ENCODE assay signal across 8 mouse cellular contexts in genomic region chr2:122313536-122313935, GRCm38 (mm10). TPM values are rescaled to one million over a fixed set of nuclear protein-coding genes. Genes with fewer than 3 reads are reported as not detected.
DNase-seq lines count a peak whose midpoint lies in the region; ATAC-seq and TF ChIP-seq lines count a peak whose summit lies in the region.

TSS of gene Duoxa1 (minus strand) at chr2:122313730.

- H3K27ac ChIP-seq in kidney, embryonic 15.5 days: no peak within 1 kb of the TSS
- no peak within 1 kb of the TSS for H3K27ac ChIP-seq in embryonic facial prominence, embryonic 12.5 days
- H3K27ac ChIP-seq in hindbrain, postnatal 0 days: no peak within 1 kb of the TSS
- H3K27ac ChIP-seq in midbrain, postnatal 0 days (ENCODE audit: low read depth, low read length): no peak within 1 kb of the TSS

- peak within 1 kb of the TSS; percentile 33 for H3K4me3 ChIP-seq in kidney, embryonic 15.5 days (replicated peaks)
- H3K4me3 ChIP-seq in embryonic facial prominence, embryonic 12.5 days: peak within 1 kb of the TSS; percentile 22
- peak within 1 kb of the TSS; percentile 28 for H3K4me3 ChIP-seq in hindbrain, postnatal 0 days (ENCODE audit: low read length)
- H3K4me3 ChIP-seq in midbrain, postnatal 0 days (ENCODE audit: low read depth, low read length): peak within 1 kb of the TSS; percentile 19; the same call in 1 of the 2 replicates

- H3K9me3 ChIP-seq in kidney, embryonic 15.5 days (replicated peaks): no peaks in the 10 kb centered on the region
- H3K9me3 ChIP-seq in embryonic facial prominence, embryonic 12.5 days: no peaks in the 10 kb centered on the region
- no peaks in the 10 kb centered on the region for H3K9me3 ChIP-seq in hindbrain, postnatal 0 days (ENCODE audit: low read length)
- H3K9me3 ChIP-seq in midbrain, postnatal 0 days (ENCODE audit: low read length): no peaks in the 10 kb centered on the region

- DNase-seq in kidney, postnatal 10 days: no peak
- DNase-seq in hindbrain, postnatal 0 days (ENCODE audit: low spot score): no peak
- DNase-seq in midbrain, postnatal 0 days (ENCODE audit: low spot score): no peak
- DNase-seq in c-Kit-positive CD71-positive TER-119-positive erythroid progenitor cells, embryonic 14.5 days (ENCODE audit: low spot score): no peak
- no peak for DNase-seq in lung, postnatal 14 days
- no peak for DNase-seq in T-cell, adult 2 months (ENCODE audit: low spot score)

- 0 out of 2 replicates have a peak, but pooled peaks have one; percentile 65 for ATAC-seq in kidney, embryonic 15.5 days (replicated peaks; ENCODE audit: low FRiP score)
- no peak; the same call in 1 of the 2 replicates for ATAC-seq in embryonic facial prominence, embryonic 12.5 days (ENCODE audit: insufficient number of reproducible peaks, insufficient read depth, low FRiP score, low TSS enrichment)
- ATAC-seq in hindbrain, postnatal 0 days: peak; percentile 28
- 0 out of 2 replicates have a peak, but pooled peaks have one; percentile 47 for ATAC-seq in midbrain, postnatal 0 days (ENCODE audit: low FRiP score)

- H3K36me3 ChIP-seq in kidney, embryonic 15.5 days: no peaks in the 10 kb centered on the region
- no peaks in the 10 kb centered on the region for H3K36me3 ChIP-seq in embryonic facial prominence, embryonic 12.5 days
- H3K36me3 ChIP-seq in hindbrain, postnatal 0 days (ENCODE audit: insufficient read depth, low read length): no peaks in the 10 kb centered on the region
- H3K36me3 ChIP-seq in midbrain, postnatal 0 days (ENCODE audit: insufficient read depth, low read length): no peaks in the 10 kb centered on the region

- no peak within 1 kb of the TSS for H3K9ac ChIP-seq in kidney, embryonic 15.5 days
- H3K9ac ChIP-seq in embryonic facial prominence, embryonic 12.5 days: peak within 1 kb of the TSS; percentile 19; the same call in 1 of the 2 replicates
- H3K9ac ChIP-seq in hindbrain, postnatal 0 days (replicated peaks; ENCODE audit: low read length): no peak within 1 kb of the TSS
- no peak within 1 kb of the TSS for H3K9ac ChIP-seq in midbrain, postnatal 0 days (replicated peaks; ENCODE audit: low read length, poor library complexity, severe bottlenecking)

- peaks cover 11% of the 10 kb centered on the region for H3K4me1 ChIP-seq in kidney, embryonic 15.5 days
- H3K4me1 ChIP-seq in embryonic facial prominence, embryonic 12.5 days: peaks cover 4% of the 10 kb centered on the region; the same call in 1 of the 2 replicates
- H3K4me1 ChIP-seq in hindbrain, postnatal 0 days (ENCODE audit: insufficient read depth, low read length): no peaks in the 10 kb centered on the region
- H3K4me1 ChIP-seq in midbrain, postnatal 0 days (ENCODE audit: insufficient read depth, low read length): no peaks in the 10 kb centered on the region; the same call in 1 of the 2 replicates

- peak within 1 kb of the TSS; percentile 58 for H3K4me2 ChIP-seq in kidney, embryonic 15.5 days
- H3K4me2 ChIP-seq in embryonic facial prominence, embryonic 12.5 days (replicated peaks): peak within 1 kb of the TSS; percentile 53
- H3K4me2 ChIP-seq in hindbrain, postnatal 0 days (ENCODE audit: low read depth, low read length): peak within 1 kb of the TSS; percentile 48
- peak within 1 kb of the TSS; percentile 46 for H3K4me2 ChIP-seq in midbrain, postnatal 0 days (ENCODE audit: low read depth, low read length, poor library complexity, severe bottlenecking)

- 2% methylated on average over 24 of the region's 24 CpGs for WGBS in kidney, embryonic 15.5 days
- 2% methylated on average over 24 of the region's 24 CpGs for WGBS in embryonic facial prominence, embryonic 12.5 days
- 7% methylated on average over 24 of the region's 24 CpGs for WGBS in hindbrain, postnatal 0 days
- 3% methylated on average over 24 of the region's 24 CpGs for WGBS in midbrain, postnatal 0 days

- TF ChIP-seq CTCF in hindbrain, postnatal 0 days (IDR thresholded peaks at IDR 0.05; ENCODE audit: low read depth): no peak
- no peak for TF ChIP-seq CTCF in midbrain, postnatal 0 days (IDR thresholded peaks at IDR 0.05)

- H3K27me3 ChIP-seq in kidney, embryonic 15.5 days: peaks cover 74% of the 10 kb centered on the region
- peaks cover 53% of the 10 kb centered on the region for H3K27me3 ChIP-seq in embryonic facial prominence, embryonic 12.5 days
- peaks cover 27% of the 10 kb centered on the region for H3K27me3 ChIP-seq in hindbrain, postnatal 0 days (ENCODE audit: insufficient read depth, low read length)
- H3K27me3 ChIP-seq in midbrain, postnatal 0 days (ENCODE audit: insufficient read depth, low read length): peaks cover 20% of the 10 kb centered on the region

RNA-seq across cellular contexts. Expression of gene Duoxa1, which starts in this region (rescaled TPM):
- 0.10 TPM in 1 of 2 replicates, not detected in the other for polyA plus RNA-seq in kidney, embryonic 15.5 days (2015; fragmentation: Nextera tagmentation; extraction: Ambion mirVana)
- polyA plus RNA-seq in embryonic facial prominence, embryonic 12.5 days (2016; fragmentation: Nextera tagmentation; extraction: Ambion mirVana): 0.55 and 0.70 TPM in 2 replicates
- not detected in 2 replicates for total RNA-seq in hindbrain, postnatal 0 days (2014; rRNA removed)
- 0.35 TPM in 2 replicates for polyA plus RNA-seq in hindbrain, postnatal 0 days (2015; fragmentation: Nextera tagmentation; extraction: Ambion mirVana)
- total RNA-seq in midbrain, postnatal 0 days (2014; rRNA removed): not detected in 2 replicates
- polyA plus RNA-seq in midbrain, postnatal 0 days (2015; fragmentation: Nextera tagmentation; extraction: Ambion mirVana): 0.41 and 0.44 TPM in 2 replicates

Comparison
In these comparisons a context has a peak if more than half of its experiments do, and no peak if none do; other contexts are left out.
1. Peak in ATAC-seq, H3K4me3 ChIP-seq and H3K4me2 ChIP-seq in kidney, embryonic 15.5 days; RNA of the gene not detected or under 1 TPM.
2. Peak in ATAC-seq, H3K4me3 ChIP-seq and H3K4me2 ChIP-seq in hindbrain, postnatal 0 days; RNA of the gene not detected or under 1 TPM.
3. Peak in ATAC-seq, H3K4me3 ChIP-seq and H3K4me2 ChIP-seq in midbrain, postnatal 0 days; RNA of the gene not detected or under 1 TPM.